Mouse (Mus musculus): ENCODE data around the gene Ppfia1. TPM values are rescaled to one million over a fixed set of nuclear protein-coding genes. Genes with fewer than 3 reads are reported as not detected.

Ppfia1 gene
- polyA plus RNA-seq, 1 experiment from 2014 or later, result 38.1 TPM

GRCm38 (mm10) chr7:144468741-144469140 is 84.8 kb downstream of the Ppfia1 start:
- ATAC-seq (ENCODE audit: low FRiP score) (no peak), DNase-seq (ENCODE audit: low spot score) (no peak)
- Histone ChIP-seq H3K27ac (ENCODE audit: low read depth, low read length) (no peak overlapping the region), H3K9ac (ENCODE audit: low read depth, low read length) (no peak overlapping the region), H3K4me2 (replicated peaks; ENCODE audit: low read depth, low read length) (peak overlapping the region; percentile 84), H3K4me3 (ENCODE audit: low read depth, low read length) (0 out of 2 replicates have a peak overlapping the region, but pooled peaks have one; percentile 75), H3K27me3 (ENCODE audit: control insufficient read depth, insufficient read depth, low read length) (no peaks in the 10 kb centered on the region), H3K4me1 (replicated peaks; ENCODE audit: control insufficient read depth, insufficient read depth, low read length) (peaks cover 7% of the 10 kb centered on the region; the same call in 1 of the 2 replicates), H3K36me3 (ENCODE audit: control insufficient read depth, insufficient read depth, low read length) (peaks cover 5% of the 10 kb centered on the region; the same call in 1 of the 2 replicates), H3K9me3 (ENCODE audit: control insufficient read depth, low read length) (no peaks in the 10 kb centered on the region)
- 93% methylated on average over 5 of the region's 5 CpGs for WGBS

GRCm38 (mm10) chr7:144462577-144462976 is 91.0 kb downstream of the Ppfia1 start:
- ATAC-seq (ENCODE audit: low FRiP score) (no peak), DNase-seq (ENCODE audit: low spot score) (no peak)
- Histone ChIP-seq H3K9me3 (ENCODE audit: control insufficient read depth, low read length) (no peaks in the 10 kb centered on the region), H3K9ac (ENCODE audit: low read depth, low read length) (no peak overlapping the region), H3K27me3 (ENCODE audit: control insufficient read depth, insufficient read depth, low read length) (no peaks in the 10 kb centered on the region), H3K4me1 (replicated peaks; ENCODE audit: control insufficient read depth, insufficient read depth, low read length) (no peaks in the 10 kb centered on the region), H3K27ac (ENCODE audit: low read depth, low read length) (no peak overlapping the region), H3K4me2 (replicated peaks; ENCODE audit: low read depth, low read length) (no peak overlapping the region), H3K4me3 (ENCODE audit: low read depth, low read length) (no peak overlapping the region), H3K36me3 (ENCODE audit: control insufficient read depth, insufficient read depth, low read length) (peaks cover 28% of the 10 kb centered on the region)
- WGBS, result 94% methylated on average over 7 of the region's 7 CpGs

GRCm38 (mm10) chr7:144461246-144461902 is 92.2 kb downstream of the Ppfia1 start:
- no peaks in the 10 kb centered on the region for H3K9me3 ChIP-seq (ENCODE audit: control insufficient read depth, low read length)
- H3K4me1 ChIP-seq (replicated peaks; ENCODE audit: control insufficient read depth, insufficient read depth, low read length), result no peaks in the 10 kb centered on the region
- ATAC-seq (ENCODE audit: low FRiP score) (no peak), DNase-seq (ENCODE audit: low spot score) (no peak)
- no peak overlapping the region for H3K4me3 ChIP-seq (ENCODE audit: low read depth, low read length)
- no peak overlapping the region for H3K9ac ChIP-seq (ENCODE audit: low read depth, low read length)
- no peak overlapping the region for H3K4me2 ChIP-seq (replicated peaks; ENCODE audit: low read depth, low read length)
- H3K36me3 ChIP-seq (ENCODE audit: control insufficient read depth, insufficient read depth, low read length), result peaks cover 33% of the 10 kb centered on the region
- H3K27ac ChIP-seq (ENCODE audit: low read depth, low read length), result no peak overlapping the region
- WGBS, result 94% methylated on average over 6 of the region's 6 CpGs
- H3K27me3 ChIP-seq (ENCODE audit: control insufficient read depth, insufficient read depth, low read length), result no peaks in the 10 kb centered on the region

- DNase-seq (ENCODE audit: low spot score), result no peak
- Histone ChIP-seq H3K4me1 (replicated peaks; ENCODE audit: control insufficient read depth, insufficient read depth, low read length) (no peaks in the 10 kb centered on the region), H3K27me3 (ENCODE audit: control insufficient read depth, insufficient read depth, low read length) (no peaks in the 10 kb centered on the region), H3K4me2 (replicated peaks; ENCODE audit: low read depth, low read length) (no peak overlapping the region), H3K9me3 (ENCODE audit: control insufficient read depth, low read length) (no peaks in the 10 kb centered on the region), H3K9ac (ENCODE audit: low read depth, low read length) (no peak overlapping the region), H3K27ac (ENCODE audit: low read depth, low read length) (no peak overlapping the region), H3K36me3 (ENCODE audit: control insufficient read depth, insufficient read depth, low read length) (peaks cover 39% of the 10 kb centered on the region), H3K4me3 (ENCODE audit: low read depth, low read length) (no peak overlapping the region)
- WGBS, result 92% methylated on average over 1 of the region's 1 CpGs
- ATAC-seq (ENCODE audit: low FRiP score), result no peak
Measured at GRCm38 (mm10) chr7:144458881-144459280, 94.6 kb downstream of the Ppfia1 start.

- Histone ChIP-seq H3K9me3 (ENCODE audit: control insufficient read depth, low read length) (no peaks in the 10 kb centered on the region), H3K9ac (ENCODE audit: low read depth, low read length) (no peak overlapping the region), H3K4me2 (replicated peaks; ENCODE audit: low read depth, low read length) (no peak overlapping the region), H3K4me3 (ENCODE audit: low read depth, low read length) (no peak overlapping the region), H3K27me3 (ENCODE audit: control insufficient read depth, insufficient read depth, low read length) (no peaks in the 10 kb centered on the region), H3K4me1 (replicated peaks; ENCODE audit: control insufficient read depth, insufficient read depth, low read length) (no peaks in the 10 kb centered on the region), H3K36me3 (ENCODE audit: control insufficient read depth, insufficient read depth, low read length) (peaks cover 31% of the 10 kb centered on the region), H3K27ac (ENCODE audit: low read depth, low read length) (no peak overlapping the region)
- 93% methylated on average over 9 of the region's 9 CpGs for WGBS
- ATAC-seq (ENCODE audit: low FRiP score) (no peak), DNase-seq (ENCODE audit: low spot score) (no peak)
Measured at GRCm38 (mm10) chr7:144450661-144451060, 102.9 kb downstream of the Ppfia1 start.

- Histone ChIP-seq H3K9ac (ENCODE audit: low read depth, low read length) (no peak overlapping the region), H3K9me3 (ENCODE audit: control insufficient read depth, low read length) (no peaks in the 10 kb centered on the region), H3K27me3 (ENCODE audit: control insufficient read depth, insufficient read depth, low read length) (no peaks in the 10 kb centered on the region), H3K36me3 (ENCODE audit: control insufficient read depth, insufficient read depth, low read length) (peaks cover 32% of the 10 kb centered on the region), H3K27ac (ENCODE audit: low read depth, low read length) (no peak overlapping the region), H3K4me2 (replicated peaks; ENCODE audit: low read depth, low read length) (no peak overlapping the region), H3K4me1 (replicated peaks; ENCODE audit: control insufficient read depth, insufficient read depth, low read length) (no peaks in the 10 kb centered on the region), H3K4me3 (ENCODE audit: low read depth, low read length) (no peak overlapping the region)
- ATAC-seq (ENCODE audit: low FRiP score) (no peak), DNase-seq (ENCODE audit: low spot score) (no peak)
- WGBS, result 97% methylated on average over 13 of the region's 13 CpGs
Measured at GRCm38 (mm10) chr7:144449637-144450570, 103.6 kb downstream of the Ppfia1 start.

- WGBS, result 95% methylated on average over 1 of the region's 1 CpGs
- peaks cover 23% of the 10 kb centered on the region for H3K36me3 ChIP-seq (ENCODE audit: control insufficient read depth, insufficient read depth, low read length)
Measured at GRCm38 (mm10) chr7:144448186-144448585, 105.3 kb downstream of the Ppfia1 start.

GRCm38 (mm10) chr7:144447146-144447545 is 106.4 kb downstream of the Ppfia1 start:
- 96% methylated on average over 3 of the region's 3 CpGs for WGBS
- Histone ChIP-seq H3K4me3 (ENCODE audit: low read depth, low read length) (no peak overlapping the region), H3K9me3 (ENCODE audit: control insufficient read depth, low read length) (no peaks in the 10 kb centered on the region), H3K36me3 (ENCODE audit: control insufficient read depth, insufficient read depth, low read length) (peaks cover 21% of the 10 kb centered on the region), H3K4me1 (replicated peaks; ENCODE audit: control insufficient read depth, insufficient read depth, low read length) (no peaks in the 10 kb centered on the region), H3K27me3 (ENCODE audit: control insufficient read depth, insufficient read depth, low read length) (no peaks in the 10 kb centered on the region), H3K9ac (ENCODE audit: low read depth, low read length) (no peak overlapping the region), H3K4me2 (replicated peaks; ENCODE audit: low read depth, low read length) (no peak overlapping the region), H3K27ac (ENCODE audit: low read depth, low read length) (no peak overlapping the region)
- DNase-seq (ENCODE audit: low spot score) (no peak), ATAC-seq (ENCODE audit: low FRiP score) (no peak)

More at GRCm38 (mm10) chr7:144448186-144448585, 105.3 kb downstream of the Ppfia1 start:
- no peak for ATAC-seq (ENCODE audit: low FRiP score)
- Histone ChIP-seq H3K4me1 (replicated peaks; ENCODE audit: control insufficient read depth, insufficient read depth, low read length) (no peaks in the 10 kb centered on the region), H3K9me3 (ENCODE audit: control insufficient read depth, low read length) (no peaks in the 10 kb centered on the region), H3K27ac (ENCODE audit: low read depth, low read length) (no peak overlapping the region), H3K4me3 (ENCODE audit: low read depth, low read length) (no peak overlapping the region), H3K27me3 (ENCODE audit: control insufficient read depth, insufficient read depth, low read length) (no peaks in the 10 kb centered on the region), H3K9ac (ENCODE audit: low read depth, low read length) (no peak overlapping the region), H3K4me2 (replicated peaks; ENCODE audit: low read depth, low read length) (no peak overlapping the region)
- DNase-seq (ENCODE audit: low spot score), result no peak
